Mouse (Mus musculus) testis, adult 10 weeks (tissue): Measurements from ENCODE around the gene Nudt19. TPM values are rescaled to one million over a fixed set of nuclear protein-coding genes. Genes with fewer than 3 reads are reported as not detected.

Source experiments
- polyA plus RNA-seq: library from polyadenylated mRNA; stranded (reverse); fragments of 350-450 nt; fragmentation: Illumina TruSeq; extraction: RNeasy Lipid Tissue Mini Kit (QIAGEN cat#74804); gene quantifications from one replicate; pipeline ENCODE4 v1.2.3, GENCODE M21; 2014; ENCODE audit warnings: low read depth, low replicate concordance

Gene Nudt19
- polyA plus RNA-seq: 38.2 TPM

GRCm38 (mm10) chr7:35556205-35556603, at the start of gene Nudt19:
Nudt19 (minus strand) TSS chr7:35556304.

GRCm38 (mm10) chr7:35586055-35586905, 30.2 kb upstream of the Nudt19 start, which contains the start of gene Ankrd27:
Ankrd27 (plus strand) TSS chr7:35586244.

GRCm38 (mm10) chr7:35585191-35586054, 29.3 kb upstream of the Nudt19 start, which contains the start of gene Rgs9bp:
Rgs9bp (minus strand) TSS chr7:35585582.

GRCm38 (mm10) chr7:35537562-35537961, 18.5 kb downstream of the Nudt19 start, which contains the start of gene Tdrd12:
Tdrd12 (minus strand) TSS chr7:35537745.

Other genes with a start within 250 kb of the Nudt19 start
- 4.2 TPM for gene Gpatch1, start 237.9 kb downstream of the Nudt19 start, polyA plus RNA-seq
- 8.6 TPM for gene Rhpn2, start 222.1 kb downstream of the Nudt19 start, polyA plus RNA-seq
- 3.7 TPM for gene Faap24, start 159.5 kb downstream of the Nudt19 start, polyA plus RNA-seq
- gene Cep89, start 159.3 kb downstream of the Nudt19 start, polyA plus RNA-seq: 110 TPM
- not detected for gene Slc7a9, start 107.5 kb downstream of the Nudt19 start, polyA plus RNA-seq
- gene Tdrd12, start 18.6 kb downstream of the Nudt19 start, polyA plus RNA-seq: 83.7 TPM
- 0.13 TPM for gene Rgs9bp, start 29.3 kb upstream of the Nudt19 start, polyA plus RNA-seq
- gene Ankrd27, start 29.9 kb upstream of the Nudt19 start, polyA plus RNA-seq: 11.5 TPM
- 1,152 TPM for gene Pdcd5, start 91.2 kb upstream of the Nudt19 start, polyA plus RNA-seq
- gene Dpy19l3, start 198.2 kb upstream of the Nudt19 start, polyA plus RNA-seq: 15.0 TPM
- 15.0 TPM for gene Zfp507, start 246.7 kb upstream of the Nudt19 start, polyA plus RNA-seq